Mouse (Mus musculus): ENCODE measurements around the gene Tatdn3.

GRCm38 (mm10) chr1:191054870-191055532 is 7.7 kb downstream of the Tatdn3 start:
- TF ChIP-seq CTCF (IDR thresholded peaks at IDR 0.05; ENCODE audit: low read depth, low read length) (no peak), POLR2A (IDR thresholded peaks at IDR 0.05; ENCODE audit: extremely low read depth, insufficient read depth, low read length) (no peak)

Data from liver, adult 2 months (tissue).